Mouse (Mus musculus): Measurements from ENCODE around the gene Ssr2.

The Ssr2 gene

DNA sequence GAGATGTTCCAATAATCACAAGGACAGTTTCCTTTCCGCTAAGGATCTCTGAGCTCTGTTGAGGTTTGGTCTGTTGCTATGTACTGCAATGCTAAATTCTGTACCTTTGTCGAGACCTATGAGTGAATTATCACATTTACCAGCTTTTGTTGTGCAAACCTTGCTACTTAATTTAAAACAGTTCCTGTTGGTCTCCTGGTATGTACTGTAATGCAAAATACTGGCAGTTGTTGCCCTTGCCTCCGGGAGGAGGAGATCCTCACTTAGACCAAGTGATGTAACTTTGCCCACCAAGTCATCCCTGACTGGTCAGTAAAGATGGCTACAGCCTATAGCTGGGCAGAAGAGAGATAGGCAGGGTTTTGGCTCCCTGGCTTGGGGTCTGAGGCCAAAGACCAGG, at the start of gene Ssr2:
TSS of gene Ssr2 (plus strand) at position 337 of the 400 bp plus-strand sequence.
- no peak for ATAC-seq (ENCODE audit: low TSS enrichment)

DNA sequence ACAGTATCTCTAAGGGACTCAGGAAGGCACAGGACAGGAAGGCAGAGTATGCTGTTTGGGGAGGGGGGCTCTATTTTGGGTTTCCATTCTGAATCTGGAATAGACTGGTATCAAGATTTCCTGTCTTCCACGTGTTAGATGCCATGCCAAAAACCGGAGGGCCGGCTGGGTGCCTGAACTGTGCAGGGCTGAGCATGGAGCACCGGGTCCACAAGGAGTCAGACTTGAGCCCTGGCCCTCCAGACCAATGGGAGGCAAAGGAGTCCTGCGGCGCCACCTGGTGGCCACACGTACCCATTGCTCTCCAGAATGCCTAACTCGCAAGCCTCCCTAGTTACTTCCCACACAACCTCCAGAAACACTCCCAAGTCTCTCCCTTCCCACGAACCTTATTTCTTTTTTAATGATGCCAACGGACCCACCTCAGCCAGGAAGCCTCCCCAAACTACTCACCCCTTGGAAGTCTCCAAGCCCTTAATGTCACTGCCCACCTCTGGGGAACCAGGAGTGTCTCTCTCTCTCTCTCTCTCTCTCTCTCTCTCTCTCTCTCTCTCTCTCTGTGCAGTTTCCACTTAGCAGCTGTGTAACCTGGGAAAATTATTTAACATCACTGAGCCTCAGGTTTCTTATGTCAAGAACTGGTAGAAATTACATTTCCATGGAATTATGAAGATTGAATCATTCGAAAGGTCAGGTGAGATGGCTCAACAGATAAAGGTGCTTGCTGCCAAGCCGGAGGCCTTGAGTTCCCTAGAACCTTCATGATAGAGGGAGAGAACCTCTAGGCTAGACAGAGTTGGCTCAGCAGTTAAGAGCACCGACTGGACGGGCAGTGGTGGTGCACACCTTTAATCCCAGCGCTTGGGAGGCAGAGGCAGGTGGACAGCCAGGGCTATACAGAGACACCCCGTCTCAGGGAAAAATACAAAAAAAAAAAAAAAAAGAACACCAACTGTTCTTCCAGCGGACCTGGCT, 49.2 kb upstream of the Ssr2 start:
- ATAC-seq (ENCODE audit: low TSS enrichment): peak; percentile 85

DNA sequence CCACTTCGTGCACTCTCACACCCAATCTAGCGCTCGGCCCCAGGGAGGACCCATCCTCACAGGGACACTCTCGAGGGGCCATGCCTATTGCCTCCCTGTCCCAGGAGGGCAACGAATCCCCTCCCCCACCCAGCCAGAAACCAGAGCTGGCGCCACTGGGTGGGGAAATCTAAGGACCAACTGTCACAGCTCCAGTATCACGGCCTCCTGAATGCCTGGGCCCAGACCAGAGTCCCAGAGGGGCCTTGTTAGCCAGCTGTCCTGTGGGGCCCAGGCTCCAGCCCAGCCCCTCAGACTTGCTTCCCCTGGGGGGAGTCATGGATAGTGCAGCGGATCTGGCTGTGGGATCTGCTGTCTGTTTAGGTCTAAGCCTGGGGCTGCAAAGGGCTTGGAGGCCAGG, 48.1 kb upstream of the Ssr2 start:
- no peak for ATAC-seq (ENCODE audit: low TSS enrichment)

DNA sequence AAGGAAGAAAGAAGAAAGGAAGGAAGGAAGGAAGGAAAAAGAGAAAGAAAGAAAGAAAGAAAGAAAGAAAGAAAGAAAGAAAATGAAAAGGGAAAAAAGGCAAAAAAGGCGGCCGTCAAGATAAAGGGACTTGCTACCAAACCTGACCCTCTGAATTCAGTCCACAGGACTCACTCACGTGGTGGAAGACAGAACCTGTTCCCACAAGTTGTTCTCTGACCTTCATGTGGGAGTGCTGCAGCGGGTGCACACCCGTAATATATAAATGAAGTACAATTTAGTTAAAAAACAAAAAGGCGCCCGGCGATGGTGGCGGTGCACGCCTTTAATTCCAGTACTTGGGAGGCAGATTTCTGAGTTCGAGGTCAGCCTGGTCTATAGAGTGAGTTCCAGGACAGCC, 47.0 kb upstream of the Ssr2 start:
- ATAC-seq (ENCODE audit: low TSS enrichment): no peak

DNA sequence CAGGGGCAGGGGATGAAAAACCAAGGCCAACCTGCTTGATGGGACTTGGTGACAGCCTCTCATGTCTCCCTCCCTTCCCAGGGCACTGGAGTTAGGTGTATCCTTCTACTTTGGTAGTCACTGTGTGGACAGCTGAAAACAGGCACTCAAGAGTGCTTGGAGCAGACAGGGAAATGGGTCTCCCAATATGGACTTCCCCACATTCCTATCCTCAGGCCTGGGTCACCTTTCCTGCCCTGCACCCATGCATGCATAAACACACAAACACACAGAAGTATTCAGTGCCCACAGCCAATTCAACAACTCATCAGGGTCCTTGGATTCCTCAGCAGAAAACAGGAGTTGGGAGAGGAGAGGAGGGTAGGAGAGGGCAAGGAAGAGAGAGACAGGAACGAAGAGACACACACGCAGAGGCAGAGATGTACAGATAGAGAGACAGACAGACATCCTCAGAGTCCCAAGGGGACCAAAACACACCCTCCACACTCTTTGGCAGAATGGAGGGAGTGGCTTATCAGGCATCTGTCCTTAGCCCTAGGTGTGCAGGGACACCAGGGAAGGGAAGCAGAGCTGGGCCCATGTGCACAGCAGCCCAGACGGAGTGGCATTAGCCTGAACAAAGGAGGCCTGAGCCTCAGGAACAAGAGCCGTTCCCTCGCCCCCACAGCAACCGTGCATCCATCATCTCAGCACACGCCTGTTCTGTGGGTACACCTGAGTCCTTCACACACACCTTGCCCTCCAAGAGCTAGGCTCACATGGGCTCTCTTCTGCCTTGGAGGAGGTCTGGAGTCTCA, 46.3 kb upstream of the Ssr2 start:
- ATAC-seq (ENCODE audit: low TSS enrichment): no peak

DNA sequence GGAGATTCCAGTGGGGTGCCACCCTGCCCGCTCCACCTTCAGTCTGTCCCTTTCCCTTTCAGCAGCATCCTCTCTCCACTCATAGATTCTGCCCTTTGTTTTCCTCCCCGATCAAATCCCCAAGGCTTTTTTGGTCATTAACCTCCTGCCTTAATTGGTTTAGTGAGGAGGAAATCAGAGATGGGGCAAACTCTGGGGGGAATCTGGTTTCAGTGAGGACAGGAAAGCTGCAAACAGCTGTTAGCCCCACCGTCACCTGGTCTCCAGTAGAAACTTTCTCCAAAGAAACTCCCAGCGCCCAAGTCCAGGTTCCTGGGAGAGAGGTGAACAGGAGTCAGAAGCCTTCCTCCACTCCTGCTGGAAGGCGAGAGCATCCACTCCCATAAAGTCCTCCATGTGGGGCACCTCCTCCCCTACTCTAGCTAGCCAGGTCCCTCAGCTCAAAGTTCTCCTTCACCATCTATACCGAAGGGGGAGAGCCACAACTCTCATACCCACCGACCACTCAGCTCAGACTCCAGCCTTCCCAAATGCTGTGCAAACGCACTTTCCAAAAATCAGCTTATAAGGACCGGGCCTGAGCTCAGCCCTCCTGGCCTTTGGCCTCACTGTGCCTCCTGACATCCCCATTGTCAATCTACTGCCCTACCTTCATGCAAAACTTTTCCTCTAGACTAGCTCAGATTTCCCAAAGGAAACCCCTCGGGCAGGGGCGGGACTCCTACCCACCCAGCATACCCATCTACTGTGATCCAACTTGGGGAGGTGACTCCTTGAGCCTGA, 45.4 kb upstream of the Ssr2 start:
- no peak for ATAC-seq (ENCODE audit: low TSS enrichment)

DNA sequence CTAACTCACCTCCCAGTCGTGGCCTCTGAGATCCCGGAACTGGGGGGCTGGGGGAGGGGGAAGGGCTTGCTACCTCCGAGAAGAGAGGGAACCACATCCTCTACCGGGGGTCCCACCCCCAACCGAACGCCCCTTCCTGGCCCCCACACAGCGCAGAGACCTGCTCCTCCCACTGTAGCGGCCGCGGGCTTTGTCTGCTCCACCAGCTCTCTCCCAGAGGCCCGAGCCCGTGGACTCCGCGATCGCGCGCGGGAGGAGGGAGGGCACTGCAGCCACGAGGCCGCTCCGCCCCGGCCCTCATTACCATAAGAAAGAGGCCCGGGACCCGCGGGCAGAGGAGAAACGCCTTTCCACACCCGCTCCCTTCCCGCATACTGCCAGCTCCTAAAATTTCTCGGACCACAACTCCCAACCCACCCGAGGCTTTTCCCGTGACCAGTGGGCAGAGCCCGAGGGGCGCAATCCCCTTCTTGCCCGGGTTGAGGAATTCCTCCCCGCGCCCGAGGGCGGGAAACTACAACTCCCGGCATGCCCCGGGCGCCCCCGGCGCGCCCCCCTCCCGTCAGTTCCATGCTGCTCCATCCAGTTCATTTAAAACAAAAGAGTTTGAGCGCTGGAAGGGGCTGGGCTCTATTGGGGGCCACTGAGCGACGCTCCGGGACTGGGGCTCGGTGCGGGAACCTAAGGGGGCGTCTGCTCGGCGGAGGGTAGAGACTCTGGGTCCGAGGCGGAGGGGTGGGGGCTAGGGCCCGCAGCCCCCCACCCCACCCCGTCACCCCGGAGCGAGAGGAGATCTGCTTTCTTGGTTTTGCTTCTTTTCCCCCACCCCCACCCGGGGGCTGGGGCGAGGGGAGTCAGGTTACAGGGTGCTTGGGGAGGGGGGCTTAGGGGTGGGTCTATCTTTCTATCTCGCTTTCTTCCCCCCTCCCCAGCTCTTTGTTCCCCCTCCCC, 44.1 kb upstream of the Ssr2 start:
- peak; percentile 51 for ATAC-seq (ENCODE audit: low TSS enrichment)

DNA sequence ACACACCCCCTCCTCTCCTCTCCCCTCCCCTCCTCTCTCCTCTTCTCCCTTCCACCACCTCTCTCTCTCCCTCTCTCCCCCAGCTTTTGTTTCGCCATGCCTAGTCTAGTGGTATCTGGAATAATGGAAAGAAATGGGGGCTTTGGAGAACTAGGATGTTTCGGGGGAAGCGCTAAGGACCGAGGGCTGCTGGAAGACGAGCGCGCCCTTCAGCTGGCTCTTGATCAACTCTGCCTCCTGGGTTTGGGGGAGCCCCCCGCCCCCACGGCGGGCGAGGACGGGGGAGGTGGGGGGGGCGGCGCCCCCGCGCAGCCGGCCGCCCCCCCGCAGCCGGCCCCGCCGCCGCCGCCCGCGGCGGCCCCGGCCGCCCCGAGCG, 43.4 kb upstream of the Ssr2 start, which contains the start of gene Mex3a:
TSS of gene Mex3a (plus strand) at position 97 of the 376 bp plus-strand sequence.
- no peak for ATAC-seq (ENCODE audit: low TSS enrichment)

DNA sequence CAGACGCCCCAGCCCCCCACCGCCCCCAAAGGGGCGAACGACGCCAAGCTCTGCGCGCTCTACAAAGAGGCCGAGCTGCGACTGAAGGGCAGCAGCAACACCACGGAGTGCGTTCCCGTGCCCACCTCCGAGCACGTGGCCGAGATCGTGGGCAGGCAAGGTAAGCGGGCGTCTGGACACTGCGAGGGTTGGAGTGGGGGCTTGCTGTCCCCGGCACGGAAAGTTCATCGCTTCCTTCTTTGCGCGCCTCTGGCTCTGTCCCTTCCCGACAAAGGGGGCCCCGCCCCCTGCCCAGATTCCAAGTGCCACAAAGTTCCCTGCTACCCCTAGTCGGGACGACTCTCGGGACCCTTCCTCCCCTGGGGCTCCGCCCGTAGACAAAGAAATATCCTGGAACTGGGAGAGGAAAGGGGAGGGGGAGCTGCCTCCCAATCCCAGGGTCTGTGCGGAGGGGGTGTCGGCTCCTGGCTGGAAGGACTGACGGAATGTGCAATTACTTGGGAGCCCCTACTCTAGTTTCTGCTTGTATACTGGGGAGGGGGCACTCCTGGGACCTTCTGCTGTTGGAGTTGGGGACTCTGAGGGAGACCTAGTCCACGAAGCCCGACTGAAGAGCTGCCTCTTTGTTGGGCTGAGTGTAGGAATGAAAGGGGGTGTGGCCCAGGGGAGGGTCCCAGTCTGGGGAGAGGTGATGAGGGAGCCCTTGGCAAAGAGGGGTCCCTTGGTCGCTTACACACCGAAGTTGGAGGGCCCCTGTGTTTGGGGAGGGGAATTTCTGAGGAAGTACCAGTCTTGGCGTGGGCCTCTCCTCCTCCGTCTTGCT, 42.8 kb upstream of the Ssr2 start:
- no peak for ATAC-seq (ENCODE audit: low TSS enrichment)

DNA sequence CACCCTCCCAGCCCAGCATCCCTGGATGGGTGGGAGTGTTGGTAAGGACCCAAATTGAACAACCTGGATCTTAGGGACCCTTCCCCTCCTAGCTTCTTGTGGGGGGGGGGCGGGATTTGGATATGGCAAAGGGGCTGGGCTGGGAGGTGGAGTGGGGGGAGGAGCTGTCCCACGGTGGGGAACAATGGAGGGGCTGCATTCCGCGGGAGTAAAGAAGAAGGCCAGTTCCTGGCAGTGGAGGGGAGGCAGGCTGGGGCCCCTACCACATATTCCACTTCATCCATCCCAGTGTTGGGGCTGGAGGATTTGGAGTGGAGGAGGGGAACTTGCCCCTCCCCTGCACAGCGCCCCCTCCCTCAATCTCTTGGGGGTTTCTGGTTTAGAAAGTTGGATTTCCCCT, 42.0 kb upstream of the Ssr2 start:
- no peak for ATAC-seq (ENCODE audit: low TSS enrichment)

DNA sequence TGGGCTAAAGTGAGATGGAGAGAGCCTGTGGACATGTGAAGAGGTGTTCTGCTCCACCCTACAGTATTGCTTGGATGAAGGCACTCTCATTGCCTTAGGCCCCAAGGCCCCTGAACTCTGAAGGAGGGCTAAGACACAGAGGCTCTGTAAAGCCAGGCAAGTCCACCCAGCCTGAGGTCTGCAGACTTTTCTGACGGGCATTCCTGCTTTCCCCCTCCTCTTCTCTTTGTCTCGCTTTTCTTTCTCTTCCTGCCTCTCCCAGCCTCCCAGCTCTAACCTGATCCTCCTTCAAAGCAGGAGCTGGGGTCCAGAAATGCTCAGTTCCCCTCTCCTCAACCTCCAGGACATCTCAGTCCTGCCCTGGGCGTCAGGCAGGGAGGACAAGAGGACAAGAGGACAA, 40.7 kb upstream of the Ssr2 start:
- ATAC-seq (ENCODE audit: low TSS enrichment): no peak

DNA sequence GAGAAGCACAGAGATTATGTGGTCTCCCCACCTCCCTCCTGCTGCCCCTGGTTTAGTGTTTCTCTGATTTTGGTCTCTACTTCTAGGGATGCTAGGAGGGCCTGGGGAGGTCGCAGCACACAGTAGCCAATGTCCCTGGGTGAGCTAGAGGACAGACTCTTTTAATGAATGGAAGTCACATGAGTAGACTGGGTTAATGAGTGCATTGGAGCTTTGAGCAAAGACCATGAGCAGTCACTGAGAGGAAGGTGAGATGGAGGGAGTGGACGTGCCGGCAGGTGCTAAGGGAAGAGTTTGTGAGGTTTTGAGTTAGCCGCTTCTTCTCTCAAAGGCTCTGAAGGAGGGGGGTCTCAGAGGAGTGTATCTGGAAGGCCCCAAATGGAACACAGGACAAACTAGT, 40.1 kb upstream of the Ssr2 start:
- ATAC-seq (ENCODE audit: low TSS enrichment): no peak

DNA sequence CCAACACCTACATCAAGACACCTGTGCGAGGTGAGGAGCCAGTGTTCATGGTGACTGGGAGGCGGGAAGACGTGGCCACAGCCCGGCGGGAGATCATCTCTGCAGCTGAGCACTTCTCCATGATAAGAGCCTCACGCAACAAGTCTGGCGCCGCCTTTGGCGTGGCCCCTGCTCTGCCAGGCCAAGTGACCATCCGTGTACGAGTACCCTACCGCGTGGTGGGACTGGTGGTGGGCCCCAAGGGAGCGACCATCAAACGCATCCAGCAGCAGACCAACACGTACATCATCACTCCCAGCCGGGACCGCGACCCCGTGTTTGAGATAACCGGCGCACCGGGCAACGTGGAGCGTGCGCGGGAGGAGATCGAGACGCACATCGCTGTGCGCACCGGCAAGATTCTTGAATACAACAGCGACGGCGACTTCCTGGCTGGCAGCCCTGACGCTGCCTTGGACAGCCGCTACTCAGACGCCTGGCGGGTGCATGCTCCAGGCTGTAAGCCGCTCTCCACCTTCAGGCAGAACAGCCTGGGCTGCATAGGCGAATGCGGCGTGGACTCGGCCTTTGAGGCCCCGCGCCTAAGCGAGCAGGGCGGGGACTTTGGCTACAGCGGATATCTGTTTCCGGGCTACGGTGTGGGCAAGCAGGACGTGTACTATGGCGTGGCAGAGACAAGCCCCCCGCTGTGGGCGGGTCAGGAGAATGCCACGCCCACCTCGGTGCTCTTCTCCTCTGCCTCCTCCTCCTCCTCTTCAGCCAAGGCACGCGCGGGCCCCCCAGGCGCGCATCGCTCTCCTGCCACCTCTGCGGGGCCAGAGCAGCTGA, 39.4 kb upstream of the Ssr2 start:
- peak; percentile 68 for ATAC-seq (ENCODE audit: low TSS enrichment)

DNA sequence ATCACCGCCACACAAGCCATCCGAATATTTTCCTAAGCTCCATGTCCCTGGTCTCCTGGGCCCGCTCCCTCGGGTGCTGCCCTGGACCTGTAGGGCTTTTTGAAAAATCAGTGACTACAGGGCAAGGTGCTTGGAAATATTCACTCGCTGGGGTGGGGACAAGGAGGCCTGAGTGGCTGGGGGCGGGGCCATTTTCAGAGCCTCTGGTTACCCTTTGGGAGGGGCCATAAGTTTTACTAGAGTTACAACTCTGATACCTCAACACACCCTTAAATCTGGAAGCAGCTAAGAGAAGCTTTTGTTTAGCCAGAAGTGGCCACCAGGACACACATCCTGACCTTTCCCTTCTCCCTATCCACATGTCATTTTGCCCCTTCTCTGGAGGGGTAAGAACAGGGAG, 38.5 kb upstream of the Ssr2 start:
- no peak for ATAC-seq (ENCODE audit: low TSS enrichment)

DNA sequence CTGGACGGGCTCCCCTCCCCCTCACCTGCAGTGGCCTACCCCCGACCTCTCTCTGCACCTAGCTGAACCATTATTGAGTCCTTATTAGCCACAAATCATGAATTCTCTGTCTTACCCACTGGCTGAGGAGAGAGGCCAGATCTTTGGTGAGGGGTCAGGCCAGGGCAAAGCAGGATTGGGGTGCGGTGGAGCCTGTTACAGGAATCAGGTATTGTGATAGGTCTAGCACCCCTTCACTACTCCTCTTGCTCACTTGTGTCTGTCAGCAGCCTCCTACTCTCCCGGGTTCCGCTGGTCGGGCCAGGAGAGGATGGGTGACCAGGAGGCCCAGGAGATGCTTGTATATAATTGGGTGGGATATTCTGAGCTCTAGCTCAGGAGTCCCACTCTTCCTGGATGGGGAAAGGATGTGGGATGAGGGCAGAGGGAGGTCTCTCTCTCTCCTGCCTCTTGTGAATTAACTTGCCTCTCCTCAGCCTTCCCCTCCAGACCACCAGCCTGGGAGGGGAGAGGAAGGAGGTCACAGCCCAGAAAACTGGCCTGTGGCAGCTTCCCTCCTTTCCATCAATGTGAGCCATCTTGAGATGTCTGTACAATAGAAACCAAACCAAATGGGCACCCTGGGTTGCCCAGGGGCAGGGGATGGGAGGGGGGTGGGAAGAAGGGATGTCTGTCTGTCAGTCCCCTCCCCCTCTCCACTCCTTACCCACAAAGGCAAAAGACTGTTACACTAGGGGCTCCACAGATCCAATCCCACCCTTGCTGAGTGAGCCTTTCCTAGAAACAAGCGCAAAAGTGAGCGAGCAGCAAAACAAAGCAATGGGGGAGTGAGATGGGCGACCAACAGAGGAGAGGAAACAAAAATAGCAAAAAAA, 37.2 kb upstream of the Ssr2 start:
- no peak for ATAC-seq (ENCODE audit: low TSS enrichment)

DNA sequence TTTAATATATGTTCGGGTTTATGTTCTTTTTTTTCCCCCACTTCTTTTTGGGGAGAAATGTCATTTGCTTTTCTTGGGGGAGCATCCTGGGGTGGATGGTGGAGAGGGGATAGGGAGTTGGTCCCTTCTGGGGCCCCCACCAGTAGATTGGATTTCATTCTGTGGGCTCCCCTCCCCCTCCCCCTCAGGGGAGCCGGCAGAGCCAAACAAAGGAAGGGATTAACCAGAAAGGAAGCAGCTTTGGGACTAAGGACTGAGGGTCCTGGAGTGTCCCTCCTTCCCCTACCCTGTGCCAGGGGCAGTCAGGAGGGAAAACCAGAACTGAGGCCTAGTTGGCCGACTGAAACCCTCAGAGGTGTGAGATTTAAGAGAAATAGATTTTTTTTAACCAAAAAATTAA, 36.3 kb upstream of the Ssr2 start:
- no peak for ATAC-seq (ENCODE audit: low TSS enrichment)

DNA sequence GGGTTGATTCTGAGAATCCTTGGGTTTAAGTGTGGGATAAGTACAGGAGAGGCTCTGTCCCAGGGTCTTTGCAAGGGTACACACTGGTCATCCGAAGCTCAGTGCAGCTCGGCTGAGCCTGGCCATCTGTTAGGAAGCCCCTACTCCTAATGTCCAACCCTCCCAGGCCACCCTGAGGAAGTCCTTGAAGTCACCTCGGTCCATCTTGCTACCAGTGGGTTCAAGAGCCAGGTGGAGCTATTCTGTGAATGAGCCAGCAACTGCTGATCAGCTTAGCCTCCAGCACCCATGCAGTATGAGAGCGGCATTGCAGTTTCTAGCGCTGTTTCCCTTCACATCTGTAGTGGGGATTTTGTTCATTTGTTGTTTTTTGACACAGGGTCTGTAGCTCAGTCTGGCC, 35.6 kb upstream of the Ssr2 start:
- no peak for ATAC-seq (ENCODE audit: low TSS enrichment)

All from frontal cortex, adult (tissue).